Mouse (Mus musculus) T-helper 2 cell (primary cell): ENCODE results near the gene Gpr143.

ENCODE experiments used
- in situ Hi-C: fragments of 300-600 bp; cut with MboI, MseI; formaldehyde crosslinking; loops from one replicate; pipeline ENCODE4 v1.15.1; 2025; ENCODE audit warnings: high pct_unique_total_duplicates

The Gpr143 gene

DNA sequence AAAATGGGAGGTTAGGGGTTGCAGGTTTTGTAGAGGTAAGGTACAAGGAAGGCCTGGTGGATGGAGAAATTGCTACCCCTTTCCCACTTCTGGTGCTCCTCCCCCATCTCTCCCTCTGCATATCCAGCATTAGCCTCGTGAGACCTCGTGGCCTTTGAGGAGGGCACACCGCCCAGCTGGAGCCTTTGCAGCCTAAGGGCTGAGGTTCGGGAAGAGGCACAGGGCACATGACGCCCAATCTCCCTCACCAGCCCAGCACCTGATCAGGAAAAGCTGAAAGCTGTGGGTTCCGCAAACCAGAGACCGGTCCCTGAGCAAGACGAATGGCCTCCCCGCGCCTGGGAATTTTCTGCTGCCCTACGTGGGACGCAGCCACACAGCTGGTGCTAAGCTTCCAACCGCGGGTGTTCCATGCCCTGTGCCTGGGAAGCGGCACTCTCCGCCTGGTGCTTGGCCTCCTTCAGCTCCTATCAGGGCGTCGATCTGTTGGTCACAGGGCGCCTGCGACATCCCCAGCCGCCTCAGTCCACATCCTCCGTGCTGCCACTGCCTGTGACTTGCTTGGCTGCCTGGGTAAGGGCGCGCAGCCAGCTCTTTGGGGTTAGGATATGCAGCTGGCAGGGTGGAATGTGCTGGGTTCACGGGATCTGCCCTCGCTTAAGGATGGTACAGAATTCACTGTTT, at the start of gene Gpr143:
Gene Gpr143, plus strand, starts transcription at position 202 of the 684 bp plus-strand sequence.
- in situ Hi-C loops, result no loop called here

DNA sequence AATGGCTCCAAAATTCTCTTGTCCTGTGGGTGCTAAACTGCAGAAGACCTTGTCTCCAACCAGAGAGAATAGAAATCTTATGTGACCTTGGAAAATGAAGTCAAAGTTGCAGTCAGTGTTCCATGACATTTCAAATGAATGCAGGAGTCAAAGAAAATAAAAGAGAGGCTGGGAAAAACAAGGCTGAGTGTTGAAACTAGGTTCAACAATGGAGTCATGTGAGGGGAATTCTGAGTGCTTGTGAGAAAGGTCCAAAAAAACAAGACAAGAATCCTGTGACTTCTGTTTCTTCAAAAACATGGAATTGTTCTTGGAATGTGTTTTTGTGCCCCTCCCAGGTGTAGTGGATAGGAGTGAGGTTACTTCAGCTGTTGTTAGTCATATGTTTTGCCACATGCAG, 46.4 kb upstream of the Gpr143 start:
- in situ Hi-C loops, result no loop called here

DNA sequence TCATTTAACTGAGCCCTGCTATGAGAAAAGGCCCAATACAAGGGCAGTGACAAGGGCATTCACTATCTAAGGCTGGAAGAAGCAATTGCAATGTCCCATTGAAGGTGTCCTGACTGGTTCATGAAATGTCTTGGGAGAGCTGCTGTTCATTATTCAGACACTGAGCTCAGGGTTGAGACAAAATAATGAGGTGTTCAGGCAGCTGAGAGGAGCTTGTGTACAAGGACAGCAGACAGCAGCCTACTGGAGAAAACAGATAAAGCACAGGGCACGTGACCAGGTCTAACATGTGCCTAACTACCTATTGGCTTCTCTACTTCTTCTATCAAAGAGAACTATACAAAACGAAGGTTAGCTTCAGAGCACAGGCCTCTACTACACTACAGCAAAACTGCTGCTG, 43.5 kb upstream of the Gpr143 start:
- in situ Hi-C loops, result no loop called here

DNA sequence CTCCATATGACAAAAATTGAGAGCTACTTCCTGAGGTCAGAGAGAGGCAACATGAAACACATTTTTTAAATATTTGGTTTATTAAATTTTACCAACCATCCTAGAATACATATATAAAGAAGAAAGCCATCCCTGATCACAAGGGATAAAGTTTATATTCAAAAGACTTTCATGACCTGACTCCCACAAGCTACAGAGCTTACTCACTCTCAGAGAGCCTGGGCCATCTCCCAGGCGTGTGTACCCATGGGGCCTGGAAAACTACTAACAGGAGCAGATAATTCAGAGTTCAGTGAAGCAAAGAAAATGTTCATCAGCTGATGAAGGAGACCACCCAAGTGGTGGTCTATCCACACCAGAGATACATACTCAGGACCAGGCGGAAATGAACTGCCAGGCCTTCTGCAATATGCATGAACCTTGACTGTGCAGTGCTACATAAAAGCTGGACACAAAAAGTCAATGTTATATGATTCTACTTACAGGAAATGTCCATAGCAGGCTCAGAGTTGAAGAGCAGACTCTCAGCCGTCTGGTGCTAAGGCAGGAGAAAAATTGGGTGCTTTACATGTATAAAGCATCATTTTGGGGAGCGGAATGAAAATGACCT, 42.9 kb upstream of the Gpr143 start:
- in situ Hi-C loops, result no loop called here

DNA sequence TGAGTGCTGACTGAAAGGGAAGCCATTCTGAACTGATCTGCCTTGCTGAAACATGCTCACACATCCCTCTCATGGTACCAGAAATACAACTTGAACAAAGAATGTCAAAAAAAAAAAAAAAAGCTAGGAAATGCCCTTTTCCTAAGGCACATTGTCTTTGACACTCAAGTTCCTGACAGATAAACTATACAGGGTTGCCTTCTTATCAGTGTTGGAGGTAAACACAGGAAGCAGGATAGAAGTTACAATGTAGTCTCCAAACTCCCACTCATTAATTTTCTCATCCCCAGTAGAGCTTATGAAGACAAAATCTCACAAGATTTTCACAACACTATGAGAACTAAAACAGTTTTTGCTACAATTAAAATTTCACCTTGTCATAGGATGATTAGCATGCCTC, 38.1 kb upstream of the Gpr143 start:
- in situ Hi-C loops, result no loop called here

GRCm38 (mm10) chrX:152745925-152746324, 35.8 kb upstream of the Gpr143 start:
- in situ Hi-C loops, result no loop called here

GRCm38 (mm10) chrX:152755819-152756218, 25.9 kb upstream of the Gpr143 start:
- in situ Hi-C loops, result no loop called here

GRCm38 (mm10) chrX:152756293-152756692, 25.4 kb upstream of the Gpr143 start:
- in situ Hi-C loops, result no loop called here

GRCm38 (mm10) chrX:152762437-152762836, 19.3 kb upstream of the Gpr143 start:
- in situ Hi-C loops, result no loop called here

GRCm38 (mm10) chrX:152762855-152763254, 18.9 kb upstream of the Gpr143 start:
- in situ Hi-C loops, result no loop called here

DNA sequence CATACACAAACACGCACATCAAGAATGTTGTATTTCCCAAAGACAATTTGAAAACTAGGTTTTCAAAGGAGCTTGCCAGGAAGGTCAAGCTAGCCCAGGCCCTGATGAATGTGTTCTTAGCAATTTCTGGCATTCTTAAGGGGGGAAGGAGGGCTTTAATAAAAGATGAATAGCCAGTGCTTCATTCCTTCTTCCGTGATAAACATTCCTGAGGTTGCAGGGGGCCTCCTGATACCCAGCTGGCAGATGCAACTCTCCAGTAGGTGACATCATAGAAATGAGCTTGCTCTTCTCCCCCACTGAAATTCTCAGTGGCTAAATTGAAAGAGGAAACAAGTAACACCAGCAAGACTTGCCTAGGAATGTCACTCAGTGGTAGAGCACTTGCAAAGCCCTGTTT, 17.6 kb upstream of the Gpr143 start:
- in situ Hi-C loops, result no loop called here

DNA sequence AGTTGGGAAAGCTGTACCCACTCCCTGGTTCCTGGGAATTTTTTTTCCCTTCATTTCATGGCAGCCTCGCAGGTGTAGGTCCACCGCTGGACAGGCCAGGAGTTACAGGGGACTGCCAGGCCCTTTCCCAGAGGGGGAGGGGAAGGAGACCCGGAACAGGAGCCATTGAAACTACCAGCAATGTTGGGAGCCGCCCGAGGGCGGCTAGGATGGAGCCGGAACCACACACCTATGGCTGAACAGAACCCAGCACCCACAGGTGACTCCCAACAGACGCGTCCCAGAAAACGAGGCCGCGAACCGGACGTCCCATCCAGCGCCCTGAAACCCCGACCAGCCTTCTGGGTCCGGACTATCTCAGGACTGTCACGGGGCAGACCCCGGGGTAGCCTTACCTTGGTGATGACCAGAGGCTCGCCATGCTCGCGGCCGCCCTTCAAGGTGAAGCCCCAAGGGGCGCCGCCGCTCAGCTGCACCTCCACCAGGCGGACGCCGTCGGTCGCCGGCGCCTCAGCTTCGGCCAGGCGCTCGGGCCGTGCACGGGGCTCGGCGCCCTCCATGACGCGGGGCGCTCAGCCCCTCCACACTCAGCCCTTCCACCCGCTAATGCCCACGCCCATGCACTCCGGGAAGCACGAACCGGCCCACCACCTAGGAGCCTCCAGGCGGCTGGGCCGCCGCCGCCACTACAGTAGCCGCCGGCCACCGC, 12.7 kb upstream of the Gpr143 start, which contains the start of gene Shroom2:
Gene Shroom2, minus strand, starts transcription at position 575 of the 709 bp plus-strand sequence.
- in situ Hi-C loops, result no loop called here

- in situ Hi-C loops, result no loop called here
Observed at GRCm38 (mm10) chrX:152769600-152770157, 12.0 kb upstream of the Gpr143 start.

DNA sequence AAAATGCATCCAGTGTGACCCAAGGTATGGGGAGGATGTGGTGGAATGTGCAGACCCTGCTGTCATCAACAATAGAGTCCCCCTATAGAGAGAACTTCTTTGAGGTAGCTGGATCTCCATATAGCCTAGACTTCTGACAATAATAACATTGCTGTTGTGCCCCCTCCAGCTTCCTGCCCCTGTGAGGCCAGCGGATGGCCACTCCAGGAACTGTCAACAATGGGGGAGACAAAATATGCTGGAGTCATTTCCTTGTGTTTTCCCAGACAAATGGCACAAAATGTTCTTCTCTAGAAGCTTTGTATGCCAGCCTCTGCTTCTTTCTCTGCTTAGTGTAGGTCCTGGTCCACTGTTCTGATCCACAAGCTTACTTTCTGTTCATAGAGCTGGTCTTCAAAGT, 6.4 kb downstream of the Gpr143 start:
- in situ Hi-C loops, result no loop called here

DNA sequence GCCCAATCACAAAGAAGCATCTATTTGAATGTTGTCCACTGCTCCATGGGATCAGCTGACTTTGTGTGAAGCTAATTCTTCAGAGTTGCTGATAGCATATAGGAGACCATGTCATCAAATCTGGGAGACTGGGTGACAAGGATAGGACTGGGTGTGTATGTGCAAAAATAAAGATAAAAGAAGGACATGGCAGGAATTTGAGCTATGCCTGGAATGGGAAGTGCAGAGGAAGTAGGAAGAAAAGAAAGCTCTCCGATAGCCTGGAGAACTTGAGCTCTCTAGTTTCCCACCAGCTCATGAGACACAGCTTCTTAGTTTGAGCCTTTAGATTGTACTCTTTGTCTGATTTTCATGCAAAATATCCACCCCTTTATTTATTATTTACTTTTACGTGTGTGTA, 6.9 kb downstream of the Gpr143 start:
- in situ Hi-C loops, result no loop called here

GRCm38 (mm10) chrX:152805317-152805716, 23.6 kb downstream of the Gpr143 start:
- in situ Hi-C loops, result no loop called here

DNA sequence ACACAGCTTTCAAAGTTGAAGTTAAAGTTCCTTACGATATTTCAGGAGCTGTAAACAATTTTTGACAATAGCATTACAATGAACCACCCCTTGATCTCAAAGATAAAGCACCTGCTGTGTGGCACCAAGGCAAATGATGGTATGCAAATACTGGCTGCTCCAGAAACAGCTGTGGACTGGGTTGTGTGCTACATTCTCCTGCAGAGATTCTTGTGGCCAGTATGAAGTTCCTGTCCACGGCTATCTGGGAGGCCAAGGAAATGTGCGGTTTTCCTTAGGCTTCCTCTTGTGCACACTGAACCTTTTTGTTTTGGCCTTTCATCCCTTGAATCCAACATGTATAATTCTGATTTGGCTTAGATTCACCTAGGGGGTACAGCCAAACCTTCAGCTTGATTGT, 31.6 kb downstream of the Gpr143 start:
- in situ Hi-C loops, result no loop called here

DNA sequence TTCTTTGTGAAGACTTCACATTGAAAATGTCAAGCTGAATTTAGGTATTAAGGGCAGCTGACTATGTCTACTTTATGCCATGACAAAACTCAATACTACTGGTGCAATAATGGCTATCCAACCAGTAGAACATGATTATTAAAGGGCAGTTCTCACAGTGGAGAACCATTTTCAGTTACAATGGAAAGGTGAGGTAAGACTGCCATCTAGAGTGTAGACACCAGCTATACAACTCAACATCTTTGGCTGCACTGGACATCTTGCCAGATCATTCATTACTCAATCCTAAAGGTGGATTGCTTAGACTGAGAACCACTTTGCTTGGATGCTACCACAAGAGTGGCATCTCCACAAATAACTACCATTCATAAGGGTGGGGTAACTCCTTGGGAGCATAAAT, 37.3 kb downstream of the Gpr143 start:
- in situ Hi-C loops, result no loop called here

GRCm38 (mm10) chrX:152831003-152831550, 49.4 kb downstream of the Gpr143 start:
- in situ Hi-C loops, result loop anchor here (5.0 kb wide), 1 partner anchor 1841 kb away; no protein-coding TSS in a partner anchor

- in situ Hi-C loops, result loop anchor here (5.0 kb wide), 1 partner anchor 1837 kb away; no protein-coding TSS in a partner anchor
Observed at GRCm38 (mm10) chrX:152834940-152835339, 53.2 kb downstream of the Gpr143 start.

- in situ Hi-C loops, result no loop called here
Observed at GRCm38 (mm10) chrX:152855076-152855772, 73.5 kb downstream of the Gpr143 start.
